Mouse (Mus musculus): ENCODE measurements around the gene Elovl6. TPM values are rescaled to one million over a fixed set of nuclear protein-coding genes. Genes with fewer than 3 reads are reported as not detected.

Elovl6 gene
- polyA plus RNA-seq, 1 experiment from 2014 or later, result 34.6 TPM

DNA sequence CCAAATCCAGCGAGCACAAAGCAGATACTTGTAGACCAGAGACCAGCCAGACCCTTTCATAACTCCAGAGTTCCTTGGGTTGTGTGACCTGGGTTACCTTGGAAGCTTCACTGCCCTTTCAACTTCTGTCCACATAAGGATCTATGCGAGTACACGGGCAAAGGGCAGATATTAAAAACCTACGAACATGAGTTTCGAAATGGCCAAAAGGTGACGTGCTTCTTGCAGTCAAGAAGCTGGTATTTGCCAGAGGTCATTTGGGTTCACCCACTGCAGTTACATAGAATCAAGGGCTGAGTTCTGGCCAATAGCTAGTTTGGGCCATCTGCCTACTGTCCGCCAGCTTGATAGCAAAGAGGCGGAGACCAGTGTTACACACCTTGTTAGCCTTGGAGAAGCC is 59.6 kb downstream of the Elovl6 start:
- peaks cover 7% of the 10 kb centered on the region; the same call in 1 of the 2 replicates for H3K4me1 ChIP-seq
- H3K9me3 ChIP-seq, result no peaks in the 10 kb centered on the region
- H3K27ac ChIP-seq, result no peak overlapping the region
- WGBS, result 94% methylated on average over 8 of the region's 8 CpGs
- ATAC-seq (ENCODE audit: low FRiP score), result no peak
- no peak overlapping the region for H3K4me3 ChIP-seq (replicated peaks)
- no peak overlapping the region for H3K9ac ChIP-seq
- H3K4me2 ChIP-seq, result no peak overlapping the region
- H3K27me3 ChIP-seq, result no peaks in the 10 kb centered on the region
- H3K36me3 ChIP-seq (replicated peaks), result no peaks in the 10 kb centered on the region; the same call in 1 of the 2 replicates

DNA sequence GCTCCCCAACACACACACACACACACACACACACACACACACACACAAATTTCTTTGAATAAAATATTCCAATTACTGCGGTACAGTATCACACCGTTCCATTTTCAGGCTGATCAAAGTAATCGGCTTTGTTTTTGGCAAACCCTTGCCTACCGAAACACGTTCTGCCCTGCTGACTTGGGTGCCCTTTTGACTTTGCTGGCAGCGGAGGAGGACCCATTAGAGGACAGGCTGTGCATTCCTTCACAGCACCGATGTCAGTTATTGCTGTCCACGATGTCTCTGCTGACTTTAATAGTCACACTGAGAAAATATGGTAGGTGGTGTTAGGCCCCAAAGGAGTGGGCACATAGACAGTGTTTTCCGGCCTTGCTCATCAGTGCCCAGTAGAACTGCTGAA is 60.8 kb downstream of the Elovl6 start:
- Histone ChIP-seq H3K9me3 (no peaks in the 10 kb centered on the region), H3K4me3 (replicated peaks) (no peak overlapping the region), H3K27me3 (no peaks in the 10 kb centered on the region), H3K27ac (no peak overlapping the region), H3K36me3 (replicated peaks) (no peaks in the 10 kb centered on the region; the same call in 1 of the 2 replicates), H3K9ac (no peak overlapping the region), H3K4me2 (no peak overlapping the region), H3K4me1 (peaks cover 6% of the 10 kb centered on the region; the same call in 1 of the 2 replicates)
- WGBS, result 94% methylated on average over 9 of the region's 9 CpGs
- ATAC-seq (ENCODE audit: low FRiP score), result no peak

DNA sequence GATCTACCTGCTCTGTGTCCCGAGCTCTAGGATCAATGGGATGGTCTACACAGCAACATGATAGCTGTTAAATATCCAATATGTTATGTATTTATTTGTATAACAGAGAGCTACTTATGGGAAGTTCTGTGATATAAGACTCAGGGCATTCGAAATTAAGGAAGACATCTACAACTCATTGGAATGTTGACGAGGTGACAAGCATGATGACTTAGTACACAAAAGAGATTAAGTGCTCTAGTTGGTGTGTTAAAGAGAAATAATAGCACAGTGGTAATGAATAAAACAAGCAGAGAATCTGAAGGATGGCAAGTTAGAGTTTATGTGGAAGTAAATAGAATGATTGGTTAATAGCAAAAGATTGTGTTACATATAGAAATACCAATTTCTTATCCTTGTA is 61.6 kb downstream of the Elovl6 start:
- 85% methylated on average over 3 of the region's 3 CpGs for WGBS
- H3K36me3 ChIP-seq (replicated peaks), result no peaks in the 10 kb centered on the region; the same call in 1 of the 2 replicates
- no peak overlapping the region for H3K9ac ChIP-seq
- no peak overlapping the region for H3K4me2 ChIP-seq
- no peak for ATAC-seq (ENCODE audit: low FRiP score)
- no peaks in the 10 kb centered on the region for H3K27me3 ChIP-seq
- no peak overlapping the region for H3K4me3 ChIP-seq (replicated peaks)
- H3K27ac ChIP-seq, result no peak overlapping the region
- peaks cover 6% of the 10 kb centered on the region; the same call in 1 of the 2 replicates for H3K4me1 ChIP-seq
- no peaks in the 10 kb centered on the region for H3K9me3 ChIP-seq

DNA sequence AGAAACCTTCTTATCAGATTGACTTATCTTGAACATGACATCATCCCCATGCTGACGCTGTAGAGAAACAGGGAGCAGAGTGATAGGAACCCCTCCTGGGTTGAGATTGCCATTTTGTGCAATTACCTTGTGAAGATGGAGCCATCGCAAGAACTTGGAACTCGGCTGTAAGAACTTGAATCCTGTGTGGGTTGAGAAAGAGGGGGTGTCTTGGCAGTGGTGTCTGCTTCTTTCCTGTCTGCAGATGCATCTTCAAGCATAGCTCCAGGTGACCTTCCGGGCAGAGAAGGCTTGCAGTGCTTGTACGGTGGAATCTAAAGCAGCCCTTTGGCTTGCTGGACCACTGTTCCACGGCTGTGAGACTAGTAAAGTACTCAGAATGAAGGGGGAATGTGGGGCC is 63.9 kb downstream of the Elovl6 start:
- H3K9me3 ChIP-seq, result no peaks in the 10 kb centered on the region
- no peaks in the 10 kb centered on the region for H3K27me3 ChIP-seq
- no peaks in the 10 kb centered on the region; the same call in 1 of the 2 replicates for H3K4me1 ChIP-seq
- no peak for ATAC-seq (ENCODE audit: low FRiP score)
- H3K9ac ChIP-seq, result no peak overlapping the region
- WGBS, result 91% methylated on average over 6 of the region's 6 CpGs
- H3K36me3 ChIP-seq (replicated peaks), result no peaks in the 10 kb centered on the region; the same call in 1 of the 2 replicates
- no peak overlapping the region for H3K4me2 ChIP-seq
- no peak overlapping the region for H3K4me3 ChIP-seq (replicated peaks)
- H3K27ac ChIP-seq, result no peak overlapping the region

DNA sequence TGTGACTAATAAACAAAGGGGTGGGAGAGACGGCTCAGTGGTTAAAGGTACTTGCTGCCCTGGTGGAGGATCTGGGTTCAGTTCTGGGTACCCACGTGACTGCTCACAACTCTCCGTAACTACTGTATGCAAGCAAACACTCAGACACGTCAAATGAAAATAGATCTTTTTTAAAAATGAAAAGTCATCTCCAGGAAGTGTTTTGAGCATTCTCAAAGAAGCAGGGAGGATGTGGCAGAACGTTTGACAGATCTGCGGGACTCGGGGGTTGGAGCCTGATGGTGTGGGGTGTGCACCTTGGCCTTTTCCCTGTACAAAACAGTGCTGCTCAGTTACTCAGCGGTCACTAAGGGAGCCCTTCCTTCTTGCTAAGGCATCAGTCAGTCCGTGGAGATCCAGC is 70.1 kb downstream of the Elovl6 start:
- WGBS, result 83% methylated on average over 9 of the region's 9 CpGs
- Histone ChIP-seq H3K4me1 (peaks cover 3% of the 10 kb centered on the region), H3K27ac (no peak overlapping the region), H3K4me3 (replicated peaks) (no peak overlapping the region), H3K4me2 (no peak overlapping the region), H3K36me3 (replicated peaks) (0 out of 2 replicates have a peak, but pooled peaks cover 4% of the 10 kb centered on the region), H3K9me3 (no peaks in the 10 kb centered on the region), H3K27me3 (no peaks in the 10 kb centered on the region), H3K9ac (no peak overlapping the region)
- no peak for ATAC-seq (ENCODE audit: low FRiP score)

DNA sequence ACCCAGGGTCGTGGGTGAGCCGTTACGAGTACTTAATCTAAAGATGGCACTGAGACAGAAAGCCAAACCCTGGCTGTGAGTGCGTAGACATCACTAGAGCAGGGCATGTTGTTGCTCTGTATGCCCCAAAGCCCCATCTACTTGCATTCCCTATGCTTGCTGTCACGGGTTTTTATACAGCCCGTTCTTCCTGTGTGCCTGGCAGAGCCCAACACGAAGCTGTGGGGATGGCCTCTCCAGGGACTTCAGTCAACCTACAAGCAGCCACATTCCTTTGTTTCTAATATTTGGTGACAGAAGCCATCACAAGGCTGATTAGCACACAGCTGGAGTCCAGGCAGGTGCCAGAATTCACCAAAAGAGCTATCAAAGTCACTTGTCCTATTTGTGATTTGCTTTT is 73.3 kb downstream of the Elovl6 start:
- no peak for ATAC-seq (ENCODE audit: low FRiP score)
- Histone ChIP-seq H3K9ac (no peak overlapping the region), H3K36me3 (replicated peaks) (peaks cover 18% of the 10 kb centered on the region), H3K4me2 (no peak overlapping the region), H3K9me3 (no peaks in the 10 kb centered on the region), H3K27ac (no peak overlapping the region), H3K4me1 (peaks cover 3% of the 10 kb centered on the region), H3K4me3 (replicated peaks) (no peak overlapping the region), H3K27me3 (no peaks in the 10 kb centered on the region)
- WGBS, result 58% methylated on average over 7 of the region's 7 CpGs

DNA sequence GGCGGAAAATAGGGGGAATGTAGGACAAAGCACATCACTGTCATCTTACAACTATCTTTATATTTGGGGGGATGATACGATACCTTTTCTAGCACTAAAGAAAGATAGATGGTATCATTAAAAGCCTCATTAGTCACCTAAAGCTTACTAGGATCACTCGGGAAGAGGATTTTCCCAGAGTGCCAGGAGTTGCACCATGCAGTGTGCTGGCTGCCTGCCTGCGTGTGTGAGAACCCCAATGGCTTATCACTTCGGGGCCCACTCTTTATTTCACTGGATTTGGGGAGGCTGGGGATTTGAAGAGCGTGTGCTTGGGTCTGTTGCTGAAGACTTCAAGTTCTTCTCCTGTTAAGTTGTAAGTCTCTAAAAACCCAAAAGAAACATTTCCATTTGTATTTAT is 73.8 kb downstream of the Elovl6 start:
- WGBS, result 49% methylated on average over 6 of the region's 6 CpGs
- Histone ChIP-seq H3K9ac (no peak overlapping the region), H3K36me3 (replicated peaks) (peaks cover 22% of the 10 kb centered on the region), H3K27me3 (no peaks in the 10 kb centered on the region), H3K27ac (no peak overlapping the region), H3K4me2 (no peak overlapping the region), H3K4me1 (peaks cover 3% of the 10 kb centered on the region), H3K4me3 (replicated peaks) (no peak overlapping the region), H3K9me3 (no peaks in the 10 kb centered on the region)
- ATAC-seq (ENCODE audit: low FRiP score), result no peak

DNA sequence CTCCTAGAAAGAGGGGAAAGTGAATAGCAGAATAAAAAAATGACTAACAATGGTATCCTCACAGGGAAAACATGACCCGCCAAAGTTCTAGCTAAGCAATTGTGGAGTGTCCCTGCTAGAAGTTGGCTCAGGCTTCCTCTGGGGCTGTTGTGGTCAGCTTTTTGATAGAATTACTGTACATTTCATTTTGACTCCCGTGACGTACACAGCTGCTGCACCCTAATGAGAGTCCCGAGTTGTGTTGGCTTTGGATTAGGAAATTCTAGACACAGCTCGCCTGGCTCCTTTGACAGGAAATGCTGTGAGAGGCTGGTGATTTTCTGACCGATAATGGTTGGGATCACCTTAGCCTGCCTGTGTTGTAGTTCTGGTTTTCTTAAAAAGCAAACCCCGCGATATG is 79.5 kb downstream of the Elovl6 start:
- no peak overlapping the region for H3K4me2 ChIP-seq
- no peak for ATAC-seq (ENCODE audit: low FRiP score)
- H3K9ac ChIP-seq, result no peak overlapping the region
- peaks cover 3% of the 10 kb centered on the region; the same call in 1 of the 2 replicates for H3K4me1 ChIP-seq
- WGBS, result 89% methylated on average over 8 of the region's 8 CpGs
- H3K36me3 ChIP-seq (replicated peaks), result peaks cover 19% of the 10 kb centered on the region
- no peaks in the 10 kb centered on the region for H3K9me3 ChIP-seq
- H3K27ac ChIP-seq, result 0 out of 2 replicates have a peak overlapping the region, but pooled peaks have one; percentile 8
- no peaks in the 10 kb centered on the region for H3K27me3 ChIP-seq
- H3K4me3 ChIP-seq (replicated peaks), result no peak overlapping the region

DNA sequence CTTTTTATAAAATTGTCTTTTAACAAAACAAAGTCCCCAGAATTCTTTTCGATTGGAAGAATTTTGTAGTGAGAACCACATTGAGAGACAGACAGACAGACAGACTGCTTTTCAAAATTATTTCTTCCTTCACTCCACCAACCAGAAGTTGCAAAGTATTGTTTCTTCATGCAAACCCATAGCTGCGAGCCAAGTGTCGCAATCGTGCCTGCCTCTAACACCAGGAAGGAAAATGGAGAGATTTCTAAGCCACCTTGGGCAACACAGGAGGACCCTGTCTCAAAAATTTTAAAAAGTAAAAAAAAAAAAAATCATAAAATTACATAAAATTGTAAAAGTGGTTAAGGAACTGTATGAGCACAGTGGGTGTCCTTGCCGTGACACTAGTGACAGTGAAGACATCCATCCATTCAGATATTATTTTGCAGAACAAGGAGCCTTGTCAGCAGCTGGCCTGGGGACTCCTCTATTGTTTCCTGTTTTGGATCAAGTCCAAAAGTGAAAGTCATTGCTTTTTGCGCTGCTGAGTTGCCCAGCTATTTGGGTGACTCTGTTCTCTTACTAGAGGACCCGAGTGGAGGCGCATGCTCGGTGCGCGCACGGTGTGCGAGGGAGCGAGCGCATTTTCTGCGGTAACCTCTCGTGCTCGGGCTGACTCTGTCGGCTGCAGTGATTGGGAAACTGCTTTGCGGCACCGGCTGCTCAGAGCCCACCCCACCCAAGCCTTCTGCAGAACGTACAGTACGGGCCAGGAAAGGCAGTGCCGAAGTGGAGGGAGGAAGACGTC is 80.3 kb downstream of the Elovl6 start:
- 92% methylated on average over 25 of the region's 25 CpGs for whole genome bisulfite sequencing
- peaks cover 3% of the 10 kb centered on the region; the same call in 1 of the 2 replicates for H3K4me1 ChIP-seq

DNA sequence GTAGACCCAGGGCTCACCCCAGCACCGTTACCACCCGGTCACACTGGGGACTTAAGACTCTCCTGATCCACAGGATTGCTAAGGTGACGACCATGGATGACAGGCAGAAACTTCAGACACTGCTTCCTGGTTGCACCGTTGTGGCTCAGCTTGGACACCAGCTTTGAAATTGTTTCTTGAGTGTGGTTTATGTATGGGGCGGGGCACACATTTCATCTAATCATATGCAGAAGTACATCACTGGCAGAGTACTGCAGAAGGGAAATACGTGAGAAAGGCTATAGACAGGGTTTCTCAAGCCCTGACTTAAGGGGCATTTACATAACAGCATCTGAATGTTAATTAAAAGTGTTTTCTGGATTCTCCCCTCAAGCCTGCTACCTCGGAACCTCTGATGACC is 81.6 kb downstream of the Elovl6 start:
- Histone ChIP-seq H3K36me3 (replicated peaks) (peaks cover 18% of the 10 kb centered on the region), H3K9me3 (no peaks in the 10 kb centered on the region), H3K27ac (0 out of 2 replicates have a peak overlapping the region, but pooled peaks have one; percentile 36), H3K4me3 (replicated peaks) (no peak overlapping the region), H3K9ac (no peak overlapping the region), H3K4me1 (peaks cover 3% of the 10 kb centered on the region; the same call in 1 of the 2 replicates), H3K27me3 (no peaks in the 10 kb centered on the region), H3K4me2 (no peak overlapping the region)
- no peak for ATAC-seq (ENCODE audit: low FRiP score)
- 88% methylated on average over 7 of the region's 7 CpGs for WGBS

More for the DNA sequence above, 80.3 kb downstream of the Elovl6 start:
- Histone ChIP-seq H3K9me3 (no peaks in the 10 kb centered on the region), H3K36me3 (replicated peaks) (peaks cover 19% of the 10 kb centered on the region), H3K27ac (no peak overlapping the region), H3K27me3 (no peaks in the 10 kb centered on the region), H3K4me3 (replicated peaks) (no peak overlapping the region), H3K4me2 (no peak overlapping the region), H3K9ac (no peak overlapping the region)
- ATAC-seq (ENCODE audit: low FRiP score), result no peak

DNA sequence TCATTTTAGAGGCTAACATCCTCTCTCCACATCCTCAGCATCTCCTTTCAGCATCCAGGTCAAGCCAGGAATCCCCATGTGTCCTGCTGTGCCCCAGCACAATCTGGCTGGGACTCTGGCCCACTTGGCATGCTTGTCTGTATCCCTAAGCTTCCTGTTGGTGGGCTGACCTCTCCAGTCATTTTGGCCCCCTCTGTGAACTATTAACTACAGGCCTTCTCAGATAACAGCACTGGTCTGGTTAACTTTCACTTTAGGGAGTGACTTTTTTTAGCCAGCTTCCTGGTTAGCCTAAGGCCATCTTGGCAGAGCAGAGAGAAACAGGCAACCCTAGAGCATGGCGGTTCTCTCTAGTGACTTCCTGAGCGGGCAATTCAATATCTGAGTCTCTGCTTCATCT is 82.1 kb downstream of the Elovl6 start:
- 0 out of 2 replicates have a peak overlapping the region, but pooled peaks have one; percentile 36 for H3K27ac ChIP-seq
- WGBS, result 92% methylated on average over 2 of the region's 2 CpGs
- H3K4me1 ChIP-seq, result peaks cover 3% of the 10 kb centered on the region; the same call in 1 of the 2 replicates
- H3K36me3 ChIP-seq (replicated peaks), result peaks cover 14% of the 10 kb centered on the region
- no peaks in the 10 kb centered on the region for H3K9me3 ChIP-seq
- no peaks in the 10 kb centered on the region for H3K27me3 ChIP-seq
- no peak overlapping the region for H3K4me2 ChIP-seq
- H3K4me3 ChIP-seq (replicated peaks), result no peak overlapping the region
- no peak overlapping the region for H3K9ac ChIP-seq
- no peak for ATAC-seq (ENCODE audit: low FRiP score)

DNA sequence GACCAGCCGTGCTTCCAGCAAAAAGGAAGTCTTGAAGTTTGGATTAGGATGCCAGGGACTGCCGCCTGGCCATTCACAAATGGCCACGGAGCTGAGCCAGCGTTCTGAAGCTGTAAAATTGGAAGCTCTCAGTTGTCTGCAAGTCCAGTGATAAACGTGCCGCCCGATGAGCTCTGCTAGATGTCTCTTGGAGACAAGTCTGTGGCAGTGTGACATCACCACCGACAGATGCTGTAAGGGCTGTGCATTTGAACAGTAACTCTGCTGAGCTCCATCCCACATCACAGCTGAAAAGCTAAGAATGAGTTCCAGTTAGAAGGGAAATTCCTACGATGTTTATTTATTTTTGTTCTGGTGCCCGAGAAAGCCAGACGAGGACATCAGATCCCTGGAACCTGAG is 85.3 kb downstream of the Elovl6 start:
- 93% methylated on average over 11 of the region's 11 CpGs for whole genome bisulfite sequencing
- Histone ChIP-seq H3K27me3 (no peaks in the 10 kb centered on the region), H3K4me1 (peaks cover 3% of the 10 kb centered on the region; the same call in 1 of the 2 replicates), H3K9me3 (no peaks in the 10 kb centered on the region), H3K4me3 (replicated peaks) (no peak overlapping the region), H3K36me3 (replicated peaks) (peaks cover 7% of the 10 kb centered on the region), H3K4me2 (no peak overlapping the region), H3K27ac (no peak overlapping the region), H3K9ac (no peak overlapping the region)
- ATAC-seq (ENCODE audit: low FRiP score), result no peak

Measured in forebrain, embryonic 12.5 days (tissue).